Mouse (Mus musculus) adrenal gland, postnatal 4 days (tissue): ENCODE data around the gene Gm20425. TPM values are rescaled to one million over a fixed set of nuclear protein-coding genes. Genes with fewer than 3 reads are reported as not detected.

Experiments used
- DNase-seq, 2 experiments: peaks; one replicate each; pipeline ENCODE4 v3.0.0; 2021 to 2022; ENCODE audit warnings: low spot score in 2 of 2, mixed read lengths in 2 of 2
- total RNA-seq, 2 experiments: library from RNA; stranded (reverse); gene quantifications; 2 replicates each; pipeline ENCODE4 v1.2.3; 2021

Gm20425 gene
- total RNA-seq, 2 experiments from 2014 or later = 12.4 to 14.8 TPM

- DNase-seq = no peak
These were observed 4.6 kb downstream of the Gm20425 start for GRCm38 (mm10) chr9:103225464-103225863.

- no peak for DNase-seq
These were observed 5.4 kb downstream of the Gm20425 start for GRCm38 (mm10) chr9:103224721-103225120.

DNA sequence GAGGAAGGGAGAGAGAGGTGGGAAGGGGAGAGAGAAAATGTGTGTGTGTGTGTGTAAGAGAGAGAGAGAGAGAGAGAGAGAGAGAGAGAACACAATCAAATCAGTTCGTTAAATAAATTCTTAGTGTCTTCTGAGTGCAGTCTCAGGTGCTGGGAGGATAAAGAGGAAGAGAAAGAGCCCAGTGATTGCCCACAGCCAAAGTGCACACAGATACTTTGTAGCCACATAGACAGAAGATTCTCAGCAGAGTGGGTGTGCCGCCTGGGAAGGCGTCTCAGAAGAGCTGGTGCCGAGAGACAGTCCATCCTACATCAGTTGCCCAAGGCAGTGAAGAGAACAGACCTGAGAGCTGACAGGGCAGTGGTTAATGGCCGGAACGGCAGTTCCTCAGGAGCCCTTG lies 15.8 kb downstream of the Gm20425 start:
- DNase-seq = no peak

GRCm38 (mm10) chr9:103213631-103214030 lies 16.5 kb downstream of the Gm20425 start:
- DNase-seq = no peak

DNA sequence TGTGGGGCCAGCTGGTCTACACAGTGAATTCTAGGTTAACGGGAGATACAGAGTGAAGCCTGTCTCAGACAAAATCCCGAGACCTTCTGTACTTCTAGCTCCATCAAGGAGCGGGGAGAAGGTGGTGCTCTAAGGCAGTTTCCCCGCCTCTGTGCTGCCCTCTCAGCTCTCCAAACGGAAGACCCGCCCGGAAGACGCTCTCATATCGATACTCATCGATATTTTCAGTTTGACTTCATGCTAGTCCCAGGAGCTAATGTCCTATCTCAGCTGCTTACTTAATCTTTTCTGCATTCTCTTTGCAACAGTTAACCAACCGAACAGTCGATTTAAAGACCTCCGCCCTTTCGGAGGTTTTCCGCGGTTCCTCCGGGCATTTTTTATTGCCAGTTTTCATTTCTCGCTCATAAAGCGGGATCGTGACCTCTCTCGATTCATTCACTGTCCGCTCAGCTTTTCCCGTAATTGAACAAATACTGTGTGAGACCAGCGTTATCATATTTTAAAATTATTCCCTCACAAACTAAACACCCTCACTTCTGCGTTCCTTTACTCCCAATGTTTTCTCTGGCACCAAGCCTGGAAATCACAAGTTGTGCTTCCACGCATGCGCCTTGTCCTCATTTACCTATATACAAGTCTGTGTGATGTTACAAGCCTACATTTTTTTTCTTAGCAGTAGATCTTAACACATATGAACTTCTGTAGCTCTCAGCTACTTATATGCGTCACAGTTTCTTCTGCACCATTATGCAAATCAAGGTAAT lies 17.3 kb downstream of the Gm20425 start:
- no peak for DNase-seq

- no peak for DNase-seq
These were observed 21.2 kb downstream of the Gm20425 start for GRCm38 (mm10) chr9:103208802-103209423.

DNA sequence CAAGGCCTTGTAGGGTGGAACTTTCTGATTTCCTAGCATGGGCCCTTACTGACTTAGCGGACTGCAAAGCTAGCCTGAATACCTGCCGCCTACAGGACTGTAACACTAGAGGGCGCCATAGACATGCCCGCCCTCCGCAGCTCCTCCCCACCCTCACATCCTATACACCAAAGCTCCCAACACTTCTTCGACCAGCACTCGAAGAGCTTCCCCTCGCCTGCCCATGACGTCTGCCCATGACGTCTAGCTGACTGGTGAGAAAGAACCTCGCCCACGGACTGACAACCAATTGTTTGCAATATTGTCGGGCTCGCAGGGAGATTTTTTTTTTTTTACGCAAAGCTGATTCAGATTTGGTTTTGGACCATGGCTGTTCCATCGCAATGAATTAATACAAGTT lies 22.3 kb downstream of the Gm20425 start:
- peak in 1 of 2 experiments; percentile 32 for DNase-seq

GRCm38 (mm10) chr9:103205786-103206185 lies 24.3 kb downstream of the Gm20425 start:
- no peak for DNase-seq

GRCm38 (mm10) chr9:103201561-103202260 lies 28.4 kb downstream of the Gm20425 start, which contains the start of gene Srprb:
Gene Srprb, minus strand, starts transcription at chr9:103202137.
- DNase-seq = peak; percentile 74 to 84

GRCm38 (mm10) chr9:103188416-103188815 lies 41.7 kb downstream of the Gm20425 start:
- no peak for DNase-seq

GRCm38 (mm10) chr9:103186747-103187146 lies 43.4 kb downstream of the Gm20425 start:
- no peak for DNase-seq

- DNase-seq = no peak
These were observed 44.2 kb downstream of the Gm20425 start for GRCm38 (mm10) chr9:103185946-103186345.

GRCm38 (mm10) chr9:103184855-103185254 lies 45.3 kb downstream of the Gm20425 start:
- DNase-seq = no peak

- DNase-seq = no peak
These were observed 48.2 kb downstream of the Gm20425 start for GRCm38 (mm10) chr9:103181886-103182285.

DNA sequence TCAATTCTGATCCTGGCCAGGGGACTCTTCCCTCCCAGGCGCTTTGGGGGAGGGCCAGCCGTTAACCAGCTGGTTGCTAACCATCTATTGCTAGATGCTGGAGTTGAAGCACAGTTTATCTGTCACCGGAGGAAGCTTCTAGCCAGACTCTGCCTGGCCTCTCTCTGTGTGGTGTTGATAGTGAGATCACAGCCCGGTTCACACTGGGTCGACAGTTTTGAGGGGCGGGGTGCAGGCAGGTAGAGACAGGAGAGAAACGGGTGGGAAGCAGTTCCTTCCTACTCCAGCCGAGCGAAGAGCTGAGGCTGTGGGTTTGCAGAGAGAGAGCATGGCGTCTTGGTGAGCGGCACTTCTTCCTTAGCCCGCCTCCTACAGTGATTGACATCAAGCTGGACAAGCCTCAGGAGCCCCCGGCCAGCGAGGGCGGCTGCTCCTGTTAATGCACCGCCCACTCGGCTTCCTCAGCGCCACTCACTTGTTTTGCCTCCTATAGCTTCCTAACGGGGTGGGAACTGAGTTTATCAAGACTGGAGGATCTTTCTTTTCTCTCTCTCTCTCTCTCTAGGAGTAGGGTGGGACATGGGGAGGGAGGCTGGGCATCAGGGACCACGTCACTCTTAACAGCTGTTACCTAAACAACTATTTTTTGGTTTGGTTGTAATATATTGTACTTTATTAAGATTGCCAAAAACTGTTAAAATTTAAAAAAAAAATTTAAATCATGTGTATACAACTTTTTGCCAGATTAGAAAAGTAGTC lies 49.1 kb downstream of the Gm20425 start:
- peak; percentile 25 to 55 for DNase-seq

DNA sequence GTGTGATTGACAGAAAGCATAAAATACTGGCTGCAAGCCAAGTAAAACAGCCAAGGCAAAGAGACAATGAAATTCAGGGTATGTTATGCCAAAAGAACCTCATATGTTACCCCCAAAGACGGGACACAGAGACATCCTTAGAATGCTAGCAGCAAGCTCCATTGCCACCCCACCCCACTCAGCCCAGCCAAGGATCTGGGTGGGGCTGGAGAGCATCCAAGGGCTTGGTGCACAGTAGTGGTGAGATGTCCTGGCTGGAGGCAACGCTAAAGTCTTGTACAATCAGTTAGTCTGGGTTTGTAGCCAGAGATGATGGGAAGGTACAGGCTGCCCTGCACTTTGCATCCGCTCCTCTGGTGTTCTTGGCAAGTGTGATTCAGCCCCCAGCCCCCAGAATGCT lies 49.8 kb downstream of the Gm20425 start:
- DNase-seq = no peak

- DNase-seq = no peak
These were observed 54.4 kb downstream of the Gm20425 start for GRCm38 (mm10) chr9:103175692-103176091.

DNA sequence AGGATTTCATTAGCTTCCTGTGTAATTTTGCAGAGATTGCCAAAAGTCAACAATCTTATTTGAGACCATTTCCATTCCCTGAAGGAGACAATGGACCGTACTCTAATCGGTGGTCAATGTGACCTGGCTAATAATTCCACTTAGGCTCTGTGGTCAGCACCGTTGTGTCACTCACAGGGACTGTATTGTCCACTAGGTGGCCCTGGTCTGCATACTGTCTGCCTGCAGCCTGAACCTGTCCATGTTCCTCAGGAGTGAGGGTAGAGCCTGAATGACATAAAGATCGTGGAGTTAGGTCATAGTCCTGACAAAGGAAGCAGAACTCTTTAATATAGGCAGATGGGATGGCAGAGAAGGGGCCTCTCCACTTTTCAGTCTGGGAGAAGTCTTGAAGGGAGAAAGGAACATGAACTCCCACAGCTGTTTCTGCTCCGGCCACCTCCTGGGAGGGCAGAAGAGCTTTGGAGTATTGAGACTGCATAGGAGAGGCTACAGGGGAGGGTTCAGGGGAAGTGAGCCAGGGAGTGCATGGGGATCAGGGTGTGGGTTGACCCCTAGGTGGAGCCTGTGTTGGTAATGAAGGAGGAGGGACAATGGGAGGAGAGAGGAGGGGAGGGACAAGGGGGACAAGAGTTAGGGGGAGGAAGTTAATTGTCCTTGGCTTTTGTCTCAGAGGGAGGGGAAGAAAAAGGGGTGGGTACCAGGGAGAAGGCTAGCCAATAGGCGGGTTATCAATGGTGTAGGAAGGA lies 55.2 kb downstream of the Gm20425 start:
- DNase-seq = no peak

DNA sequence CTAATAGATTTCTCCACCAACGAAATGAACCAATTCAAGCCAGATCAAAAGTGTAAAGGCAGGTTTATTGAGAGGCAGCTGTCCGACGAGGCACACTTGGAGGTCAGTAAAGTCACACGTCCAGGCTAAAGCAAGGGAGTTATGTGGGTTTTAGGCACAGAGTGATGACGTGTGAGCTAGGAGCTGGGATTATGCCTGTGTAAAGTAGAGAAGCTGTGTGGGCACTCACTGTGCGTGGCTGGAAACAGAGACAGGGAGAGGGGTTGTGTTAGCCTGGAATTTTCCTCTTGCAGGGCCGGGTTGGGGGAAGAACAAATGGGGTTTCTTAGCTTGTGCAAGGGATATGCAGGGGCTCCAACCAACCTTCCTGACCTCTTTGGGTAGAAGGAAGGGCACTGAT lies 61.3 kb downstream of the Gm20425 start:
- DNase-seq = no peak

DNA sequence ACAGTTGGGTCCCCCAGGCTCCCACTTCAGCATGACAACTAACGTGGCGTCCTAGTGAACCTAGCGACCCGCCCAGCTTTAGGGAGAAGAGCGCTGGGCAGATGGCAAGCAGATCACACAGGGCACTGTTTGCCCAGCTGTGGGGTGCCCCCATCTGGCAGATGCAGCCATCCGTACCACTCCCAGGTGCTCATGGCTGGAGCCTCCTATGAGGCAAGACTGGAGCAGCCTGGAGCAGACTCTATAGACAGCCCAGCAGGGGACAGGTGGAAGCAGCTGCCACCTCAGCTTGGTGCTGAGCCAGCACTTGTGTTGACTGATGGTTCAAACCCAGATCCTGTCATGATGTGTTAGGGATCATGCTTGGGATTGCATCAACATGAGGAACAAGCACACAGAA lies 62.1 kb downstream of the Gm20425 start:
- DNase-seq = no peak

DNA sequence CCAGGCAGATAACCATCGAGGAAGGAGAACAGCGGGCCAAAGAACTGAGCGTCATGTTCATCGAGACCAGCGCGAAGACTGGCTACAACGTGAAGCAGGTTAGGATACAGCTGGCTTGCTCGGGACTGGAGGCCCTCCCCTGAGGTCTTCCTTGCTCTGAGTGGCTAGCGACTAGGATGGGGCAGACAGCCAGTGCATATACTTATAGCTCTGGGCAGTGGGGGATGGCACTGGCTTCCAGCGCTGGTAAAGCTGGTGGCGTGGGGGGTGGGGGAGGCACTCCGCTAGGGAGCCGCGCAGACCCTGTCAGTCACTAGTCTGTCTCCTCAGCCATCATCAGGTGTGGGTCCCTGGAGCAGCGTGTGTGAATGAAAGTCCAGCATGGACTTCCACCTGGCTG lies 66.3 kb downstream of the Gm20425 start:
- DNase-seq = no peak
